ENCODE assay signal across 15 mouse cellular contexts in genomic region chr6:52237346-52238154, GRCm38 (mm10). TPM values are rescaled to one million over a fixed set of nuclear protein-coding genes. Genes with fewer than 3 reads are reported as not detected.
DNase-seq lines count a peak whose midpoint lies in the region; ATAC-seq lines count a peak whose summit lies in the region.
"Had no signal": no experiment of that assay in that cellular context is flagged by ENCODE, and none has a peak within 500 bp of the region (broad histone marks: within the 10 kb centered on the region; RNA-seq: fewer than 3 reads in every experiment).

No protein-coding gene starts in this region.

- intact Hi-C loops in heart, postnatal 10 days (cut with DNase I): no loop called here

- H3K4me3 ChIP-seq in heart, embryonic 10.5 days: no peak overlapping the region
- peak overlapping the region; percentile 41 for H3K4me3 ChIP-seq in intestine, embryonic 14.5 days (ENCODE audit: low read depth, low read length)
- peak overlapping the region; percentile 59 for H3K4me3 ChIP-seq in neural tube, embryonic 13.5 days

- peak overlapping the region; percentile 40 for H3K4me2 ChIP-seq in intestine, embryonic 14.5 days (ENCODE audit: low read length)
- peak overlapping the region; percentile 97 for H3K4me2 ChIP-seq in neural tube, embryonic 13.5 days
- H3K4me2 ChIP-seq: liver, embryonic 11.5 days had no signal

- peaks cover 15% of the 10 kb centered on the region for H3K4me1 ChIP-seq in heart, embryonic 10.5 days
- no peaks in the 10 kb centered on the region for H3K4me1 ChIP-seq in intestine, embryonic 14.5 days (replicated peaks; ENCODE audit: control insufficient read depth, insufficient read depth, low read length)
- H3K4me1 ChIP-seq in neural tube, embryonic 13.5 days (replicated peaks): peaks cover 29% of the 10 kb centered on the region

- H3K27me3 ChIP-seq in heart, embryonic 10.5 days (ENCODE audit: insufficient read depth, poor library complexity, severe bottlenecking): peaks cover 99% of the 10 kb centered on the region
- peaks cover 100% of the 10 kb centered on the region for H3K27me3 ChIP-seq in intestine, embryonic 14.5 days (replicated peaks; ENCODE audit: control insufficient read depth, insufficient read depth, low read length)
- H3K27me3 ChIP-seq in neural tube, embryonic 13.5 days: peaks cover 71% of the 10 kb centered on the region

- no peaks in the 10 kb centered on the region for H3K36me3 ChIP-seq in heart, embryonic 10.5 days
- no peaks in the 10 kb centered on the region for H3K36me3 ChIP-seq in intestine, embryonic 14.5 days (ENCODE audit: control insufficient read depth, insufficient read depth, low read length)
- H3K36me3 ChIP-seq in neural tube, embryonic 13.5 days: no peaks in the 10 kb centered on the region

- 10% methylated on average over 10 of the region's 10 CpGs for WGBS in heart, embryonic 10.5 days
- 16% methylated on average over 10 of the region's 10 CpGs for WGBS in intestine, embryonic 14.5 days
- 8% methylated on average over 10 of the region's 10 CpGs for WGBS in neural tube, embryonic 13.5 days

- no peaks in the 10 kb centered on the region for H3K9me3 ChIP-seq in heart, embryonic 10.5 days
- H3K9me3 ChIP-seq in intestine, embryonic 14.5 days (ENCODE audit: control insufficient read depth, low read length): no peaks in the 10 kb centered on the region
- H3K9me3 ChIP-seq in neural tube, embryonic 13.5 days: no peaks in the 10 kb centered on the region

- DNase-seq in heart, embryonic 10.5 days (ENCODE audit: low spot score): peak; percentile 64
- no peak for DNase-seq in heart, postnatal 10 days
- no peak for DNase-seq in intestine, embryonic 14.5 days (ENCODE audit: low spot score)
- peak; percentile 42 for DNase-seq in kidney, postnatal 10 days
- DNase-seq in left cerebral cortex, adult 8-10 months (ENCODE audit: low spot score in 2 of 2): no peak
- no peak for DNase-seq in heart, adult 18-20 months
- DNase-seq: cerebellum, adult 11-12 months; layer of hippocampus, adult 9-11 months had no signal

- H3K9ac ChIP-seq in intestine, embryonic 14.5 days (ENCODE audit: low read length): peak overlapping the region; percentile 67
- peak overlapping the region; percentile 97 for H3K9ac ChIP-seq in neural tube, embryonic 13.5 days

- ATAC-seq in intestine, embryonic 14.5 days (replicated peaks; ENCODE audit: low FRiP score, low TSS enrichment, low read depth): no peak
- no peak for ATAC-seq in neural tube, embryonic 13.5 days (ENCODE audit: low read depth)
- ATAC-seq: activated CD4-positive, CD25-positive, alpha-beta regulatory T cell, adult 4 months; hindbrain, postnatal 0 days had no signal

- H3K27ac ChIP-seq in heart, embryonic 10.5 days: no peak overlapping the region
- no peak overlapping the region for H3K27ac ChIP-seq in intestine, embryonic 14.5 days (ENCODE audit: low read depth)
- peak overlapping the region; percentile 96 for H3K27ac ChIP-seq in neural tube, embryonic 13.5 days (replicated peaks)
- H3K27ac ChIP-seq: hindbrain, postnatal 0 days had no signal

RNA-seq across cellular contexts. Expression of gene Hoxa10, which starts 3.1 kb away (rescaled TPM):
- 0.30 and 3.6 TPM in 2 replicates for polyA plus RNA-seq in heart, embryonic 10.5 days (2016; fragmentation: Nextera tagmentation; extraction: Ambion mirVana)
- total RNA-seq in heart, postnatal 10 days (2021): not detected
- polyA plus RNA-seq in intestine, embryonic 14.5 days (2014; fragmentation: Nextera tagmentation; extraction: Ambion mirVana): 15.6 and 20.4 TPM in 2 replicates
- 77.8 and 86.6 TPM in 2 replicates for polyA plus RNA-seq in neural tube, embryonic 13.5 days (2015; fragmentation: Nextera tagmentation; extraction: Ambion mirVana)
- not detected for total RNA-seq in left cerebral cortex, adult 8-10 months (2022)
- total RNA-seq in heart, adult 18-20 months (2021): not detected
- total RNA-seq: hindbrain, postnatal 0 days had no signal
- polyA plus RNA-seq: activated CD4-positive, CD25-positive, alpha-beta regulatory T cell, adult 4 months; heart, embryonic 16.5 days; hindbrain, postnatal 0 days; lung, embryonic 16.5 days; spleen, adult 2 months had no signal

RNA-seq across cellular contexts. Expression of gene Hoxa9, which starts 6.7 kb away (rescaled TPM):
- polyA plus RNA-seq in heart, embryonic 10.5 days (2016; fragmentation: Nextera tagmentation; extraction: Ambion mirVana): 0.37 and 5.6 TPM in 2 replicates
- total RNA-seq in heart, postnatal 10 days (2021): not detected
- polyA plus RNA-seq in intestine, embryonic 14.5 days (2014; fragmentation: Nextera tagmentation; extraction: Ambion mirVana): 4.2 and 7.1 TPM in 2 replicates
- polyA plus RNA-seq in neural tube, embryonic 13.5 days (2015; fragmentation: Nextera tagmentation; extraction: Ambion mirVana): 125 and 130 TPM in 2 replicates
- not detected for total RNA-seq in left cerebral cortex, adult 8-10 months (2022)
- total RNA-seq in heart, adult 18-20 months (2021): not detected
- polyA plus RNA-seq: hindbrain, postnatal 0 days had no signal

RNA-seq across cellular contexts. Expression of gene Hoxa11, which starts 8.1 kb away (rescaled TPM):
- polyA plus RNA-seq in heart, embryonic 10.5 days (2016; fragmentation: Nextera tagmentation; extraction: Ambion mirVana): 0.06 and 1.7 TPM in 2 replicates
- not detected for total RNA-seq in heart, postnatal 10 days (2021)
- polyA plus RNA-seq in intestine, embryonic 14.5 days (2014; fragmentation: Nextera tagmentation; extraction: Ambion mirVana): 2.0 and 2.6 TPM in 2 replicates
- 4.7 and 5.7 TPM in 2 replicates for polyA plus RNA-seq in neural tube, embryonic 13.5 days (2015; fragmentation: Nextera tagmentation; extraction: Ambion mirVana)
- total RNA-seq in left cerebral cortex, adult 8-10 months (2022): not detected
- total RNA-seq in heart, adult 18-20 months (2021): not detected
- total RNA-seq: hindbrain, postnatal 0 days had no signal
- polyA plus RNA-seq: activated CD4-positive, CD25-positive, alpha-beta regulatory T cell, adult 4 months; heart, embryonic 16.5 days; hindbrain, postnatal 0 days; lung, embryonic 16.5 days; spleen, adult 2 months had no signal

RNA-seq across cellular contexts. Expression of gene Hoxa7, which starts 15.9 kb away (rescaled TPM):
- polyA plus RNA-seq in heart, embryonic 10.5 days (2016; fragmentation: Nextera tagmentation; extraction: Ambion mirVana): 0.11 and 2.5 TPM in 2 replicates
- total RNA-seq in heart, postnatal 10 days (2021): under 1 TPM; 0.40 to 0.41 TPM
- 9.2 and 10.1 TPM in 2 replicates for polyA plus RNA-seq in intestine, embryonic 14.5 days (2014; fragmentation: Nextera tagmentation; extraction: Ambion mirVana)
- polyA plus RNA-seq in neural tube, embryonic 13.5 days (2015; fragmentation: Nextera tagmentation; extraction: Ambion mirVana): 117 and 125 TPM in 2 replicates
- not detected for total RNA-seq in left cerebral cortex, adult 8-10 months (2022)
- under 1 TPM in 1 of 2 experiments, not detected in 1; 0.59 TPM for total RNA-seq in heart, adult 18-20 months (2021)
- polyA plus RNA-seq: activated CD4-positive, CD25-positive, alpha-beta regulatory T cell, adult 4 months had no signal

RNA-seq across cellular contexts. Expression of gene Hoxa13, which starts 23.1 kb away (rescaled TPM):
- polyA plus RNA-seq in heart, embryonic 10.5 days (2016; fragmentation: Nextera tagmentation; extraction: Ambion mirVana): not detected in 2 replicates
- total RNA-seq in heart, postnatal 10 days (2021): not detected
- 0.35 and 0.39 TPM in 2 replicates for polyA plus RNA-seq in intestine, embryonic 14.5 days (2014; fragmentation: Nextera tagmentation; extraction: Ambion mirVana)
- polyA plus RNA-seq in neural tube, embryonic 13.5 days (2015; fragmentation: Nextera tagmentation; extraction: Ambion mirVana): 0.08 and 0.32 TPM in 2 replicates
- not detected for total RNA-seq in left cerebral cortex, adult 8-10 months (2022)
- total RNA-seq in heart, adult 18-20 months (2021): not detected
- total RNA-seq: hindbrain, postnatal 0 days had no signal
- polyA plus RNA-seq: activated CD4-positive, CD25-positive, alpha-beta regulatory T cell, adult 4 months; heart, embryonic 16.5 days; hindbrain, postnatal 0 days; lung, embryonic 16.5 days; spleen, adult 2 months had no signal

Comparison
In these comparisons a context has a peak if more than half of its experiments do, and no peak if none do; other contexts are left out.
1. DNase-seq: peak in heart, embryonic 10.5 days (single experiment) and kidney, postnatal 10 days (single experiment); none in heart, postnatal 10 days (0 of 2), intestine, embryonic 14.5 days (single experiment), left cerebral cortex, adult 8-10 months (0 of 2) and heart, adult 18-20 months (0 of 2).